Mouse (Mus musculus) midbrain, embryonic 11.5 days (tissue): Measurements from ENCODE around the gene Hoxa9. TPM values are rescaled to one million over a fixed set of nuclear protein-coding genes. Genes with fewer than 3 reads are reported as not detected.

Source experiments
- ATAC-seq: fragments of 200-750 bp; cut with Nextera tagmentation; 2 replicates; pipeline ENCODE4 v1.8.0; 2017; ENCODE audit warnings: moderate TSS enrichment, moderate library complexity; ENCODE audit not compliant: low FRiP score
- DNase-seq: peaks from one replicate; pipeline ENCODE4 v3.0.0; 2015; ENCODE audit warnings: low spot score; ENCODE audit errors: missing footprints
- H3K27ac ChIP-seq: fragments of 300-500 bp; sonication (generic); 2 replicates; pipeline ENCODE4 v1.5.1; 2014; ENCODE audit warnings: low read depth, low read length
- H3K27me3 ChIP-seq: fragments of 300-500 bp; sonication (generic); 2 replicates; pipeline ENCODE4 v1.6.1; 2014; ENCODE audit warnings: mild to moderate bottlenecking, low read length, moderate library complexity, mixed read lengths; ENCODE audit not compliant: control insufficient read depth, insufficient read depth
- H3K36me3 ChIP-seq: fragments of 300-500 bp; sonication (generic); 2 replicates; pipeline ENCODE4 v1.6.1; 2014; ENCODE audit warnings: mild to moderate bottlenecking, low read length, moderate library complexity, mixed read lengths; ENCODE audit not compliant: control insufficient read depth, insufficient read depth
- H3K4me1 ChIP-seq: fragments of 300-500 bp; sonication (generic); 2 replicates; pipeline ENCODE4 v1.6.1; 2014; ENCODE audit warnings: low read length; ENCODE audit not compliant: control insufficient read depth, insufficient read depth
- H3K4me2 ChIP-seq: fragments of 300-500 bp; sonication (generic); 2 replicates; pipeline ENCODE4 v1.6.1; 2014; ENCODE audit warnings: mild to moderate bottlenecking, moderate library complexity
- H3K4me3 ChIP-seq: fragments of 300-500 bp; sonication (generic); 2 replicates; pipeline ENCODE4 v1.5.1; 2014; ENCODE audit warnings: low read depth, low read length
- H3K9ac ChIP-seq: fragments of 300-500 bp; sonication (generic); 2 replicates; pipeline ENCODE4 v1.6.1; 2014; ENCODE audit warnings: low read length
- H3K9me3 ChIP-seq: fragments of 300-500 bp; sonication (generic); 2 replicates; pipeline ENCODE4 v1.6.1; 2016; ENCODE audit warnings: low read length; ENCODE audit not compliant: control insufficient read depth
- WGBS: fragments of 180-500 bp; shearing (Covaris S2); extraction: QIAGEN DNeasy Blood & Tissue Kit; methylation state at CpG from one replicate; pipeline ENCODE4 v1.1.7; 2014; 5-methylcytosine and 5-hydroxymethylcytosine counted together
- polyA plus RNA-seq: library from polyadenylated mRNA; unstranded; fragments of >200 nt; fragmentation: Nextera tagmentation; extraction: Ambion mirVana; gene quantifications from 2 replicates; pipeline ENCODE4 v1.2.1, GENCODE M21; 2014

Gene Hoxa9
- polyA plus RNA-seq, 1 experiment from 2014 or later, result not detected

DNA sequence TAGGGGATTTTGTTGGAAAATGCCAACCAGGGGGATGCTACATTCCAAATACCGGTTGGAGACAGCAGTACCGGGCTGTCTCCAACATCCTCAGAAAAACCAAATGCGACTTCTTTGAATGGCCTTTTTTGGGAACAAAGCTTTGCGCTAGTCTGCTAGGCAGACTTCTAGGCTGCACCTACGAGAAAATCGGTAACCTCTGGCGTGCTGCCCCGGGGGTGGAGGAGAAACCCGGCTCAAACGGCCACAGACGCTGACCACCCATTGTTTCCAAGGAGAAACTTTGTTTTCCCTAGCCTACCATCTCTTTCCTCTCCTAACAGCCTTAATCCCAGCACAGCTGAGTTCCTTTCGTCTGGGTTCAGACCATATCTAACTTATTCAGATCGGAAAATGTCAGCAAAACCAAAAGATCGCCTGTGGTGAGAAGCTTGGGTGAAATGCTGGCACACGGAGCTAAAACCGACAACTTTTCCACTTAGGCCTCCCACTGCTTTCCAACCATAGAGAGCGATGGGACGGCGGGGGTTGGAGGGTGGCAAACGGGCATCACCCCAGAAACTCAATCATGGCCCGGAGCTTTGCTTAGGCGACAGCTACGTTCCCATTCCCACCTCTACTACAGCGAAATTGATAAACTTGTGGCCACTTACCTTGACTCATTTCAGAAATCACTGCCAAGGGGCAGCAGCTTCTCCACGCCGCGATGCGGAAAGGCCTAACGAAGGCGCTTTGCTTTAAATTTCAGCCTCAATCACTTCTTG, 8.9 kb upstream of the Hoxa9 start:
- Histone ChIP-seq H3K4me2 (no peak overlapping the region), H3K27ac (no peak overlapping the region), H3K9ac (no peak overlapping the region)

DNA sequence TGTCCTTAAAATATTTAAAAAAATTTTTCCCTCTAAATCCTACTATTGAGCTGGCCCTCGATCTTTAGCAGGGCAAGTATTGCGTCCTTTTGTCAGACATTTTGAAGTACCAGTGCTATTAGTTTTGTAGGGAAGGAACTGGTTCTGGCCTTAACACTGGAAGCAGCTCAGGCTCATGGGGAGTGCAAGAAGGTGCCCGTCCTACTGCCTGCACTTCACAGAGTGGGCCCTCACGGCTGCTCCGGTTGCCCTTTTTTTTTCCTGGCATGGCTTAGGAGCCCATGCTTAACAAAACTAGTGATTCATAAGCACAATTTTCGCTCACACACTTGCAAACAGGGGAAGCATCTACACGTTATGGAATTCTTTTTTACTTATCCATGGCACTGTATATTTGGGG, 8.1 kb upstream of the Hoxa9 start:
- ATAC-seq, result no peak
- H3K4me3 ChIP-seq, result no peak overlapping the region
- no peak overlapping the region for H3K9ac ChIP-seq
- H3K4me2 ChIP-seq, result no peak overlapping the region
- under 1% methylated on average over 7 of the region's 7 CpGs for WGBS
- no peak overlapping the region for H3K27ac ChIP-seq
- H3K36me3 ChIP-seq, result no peaks in the 10 kb centered on the region
- no peak for DNase-seq
- no peaks in the 10 kb centered on the region for H3K9me3 ChIP-seq
- H3K27me3 ChIP-seq, result peaks cover 99% of the 10 kb centered on the region
- no peaks in the 10 kb centered on the region; the same call in 1 of the 2 replicates for H3K4me1 ChIP-seq

More for the DNA sequence above, 8.9 kb upstream of the Hoxa9 start:
- DNase-seq (no peak), ATAC-seq (no peak)
- Histone ChIP-seq H3K4me1 (no peaks in the 10 kb centered on the region), H3K27me3 (peaks cover 98% of the 10 kb centered on the region), H3K9me3 (no peaks in the 10 kb centered on the region), H3K4me3 (no peak overlapping the region), H3K36me3 (no peaks in the 10 kb centered on the region)
- 3% methylated on average over 30 of the region's 30 CpGs for WGBS

DNA sequence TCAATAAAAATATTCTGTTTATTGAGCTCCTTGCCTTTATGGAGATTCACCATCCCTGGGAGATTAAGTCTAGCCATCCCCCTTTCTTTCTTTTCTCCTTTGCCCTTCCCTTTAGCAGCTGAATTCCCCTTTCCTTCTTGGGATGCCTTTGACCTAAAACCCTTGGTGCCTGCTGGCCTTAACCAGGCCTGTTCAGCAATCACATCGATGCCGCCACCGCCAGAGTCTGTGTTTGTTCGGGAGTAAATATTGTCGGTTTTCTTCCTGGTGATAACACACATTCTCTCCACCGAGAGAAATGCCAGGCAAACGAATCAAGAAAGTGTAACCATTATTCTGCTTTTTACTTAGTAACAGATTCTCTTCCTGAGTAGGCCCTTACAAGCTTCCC, 7.3 kb upstream of the Hoxa9 start:
- Histone ChIP-seq H3K4me3 (no peak overlapping the region), H3K9ac (no peak overlapping the region), H3K4me2 (no peak overlapping the region), H3K4me1 (no peaks in the 10 kb centered on the region; the same call in 1 of the 2 replicates), H3K9me3 (no peaks in the 10 kb centered on the region), H3K27me3 (peaks cover 99% of the 10 kb centered on the region), H3K27ac (no peak overlapping the region), H3K36me3 (no peaks in the 10 kb centered on the region)
- 2% methylated on average over 7 of the region's 7 CpGs for WGBS
- no peak for ATAC-seq
- DNase-seq, result no peak

DNA sequence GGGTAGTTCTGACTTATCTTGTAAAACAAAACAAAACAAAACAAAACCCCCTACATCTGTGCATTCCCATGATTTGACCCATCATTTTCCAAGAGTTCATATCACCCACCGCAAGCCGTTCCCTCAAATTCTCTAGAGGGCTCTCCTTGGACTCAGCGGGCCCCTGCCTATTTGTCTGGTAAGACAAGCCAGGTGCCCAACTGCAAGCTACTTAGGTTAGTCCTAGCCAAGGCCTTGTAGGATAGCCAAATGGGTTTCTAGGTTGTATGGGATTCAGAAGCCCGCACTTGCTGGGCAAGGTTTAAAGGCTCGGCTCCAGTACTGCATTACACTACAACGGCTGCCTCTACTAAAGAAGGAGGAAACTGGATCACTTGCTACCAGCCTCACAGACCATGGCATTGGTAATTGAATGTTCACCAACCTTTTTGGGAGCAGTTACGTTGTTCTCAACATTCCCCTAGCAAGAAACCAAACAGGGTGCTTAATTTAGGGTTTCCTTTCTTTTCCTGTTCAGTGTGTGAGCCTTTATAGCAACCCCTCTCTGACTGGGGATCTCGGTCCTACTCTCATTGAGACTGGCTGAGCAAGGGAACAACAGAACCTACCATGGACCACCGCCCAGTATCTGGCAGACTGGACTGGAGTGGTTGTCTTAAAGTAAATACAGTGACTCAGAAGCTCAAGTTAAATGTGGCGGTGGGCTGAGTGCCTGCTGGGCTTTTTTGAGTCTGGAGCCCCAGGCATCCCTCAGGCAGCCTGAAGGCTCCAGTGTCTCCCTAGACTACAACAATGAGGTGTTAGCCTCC, 6.7 kb upstream of the Hoxa9 start:
- WGBS, result 8% methylated on average over 10 of the region's 10 CpGs
- H3K27me3 ChIP-seq, result peaks cover 99% of the 10 kb centered on the region
- H3K36me3 ChIP-seq, result no peaks in the 10 kb centered on the region
- H3K4me1 ChIP-seq, result no peaks in the 10 kb centered on the region; the same call in 1 of the 2 replicates
- no peak overlapping the region for H3K4me3 ChIP-seq
- no peak overlapping the region for H3K9ac ChIP-seq
- H3K27ac ChIP-seq, result no peak overlapping the region
- DNase-seq (no peak), ATAC-seq (no peak)
- no peaks in the 10 kb centered on the region for H3K9me3 ChIP-seq
- H3K4me2 ChIP-seq, result no peak overlapping the region

DNA sequence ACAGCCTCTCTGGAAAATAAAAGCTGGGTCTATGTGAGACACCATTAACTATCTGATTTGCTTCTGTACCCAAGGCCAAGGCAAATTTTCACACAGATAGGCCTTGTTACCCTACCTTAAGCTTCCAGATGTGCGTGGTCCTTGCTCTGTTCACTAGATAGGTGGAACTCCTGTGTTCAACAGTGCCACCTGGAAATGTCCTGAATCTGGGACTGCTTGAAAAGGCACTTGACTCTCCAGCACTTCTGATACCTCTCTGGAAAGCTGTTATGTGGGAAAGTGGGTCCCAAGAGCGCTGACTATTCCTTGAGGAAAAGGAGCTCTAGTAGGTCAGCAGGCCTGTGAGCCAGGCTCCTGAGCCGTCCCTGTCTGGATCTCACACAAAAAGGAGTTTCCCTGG, 5.9 kb upstream of the Hoxa9 start:
- DNase-seq (no peak), ATAC-seq (no peak)
- H3K4me1 ChIP-seq, result no peaks in the 10 kb centered on the region; the same call in 1 of the 2 replicates
- H3K4me3 ChIP-seq, result no peak overlapping the region
- no peak overlapping the region for H3K27ac ChIP-seq
- peaks cover 99% of the 10 kb centered on the region for H3K27me3 ChIP-seq
- no peak overlapping the region for H3K4me2 ChIP-seq
- H3K9ac ChIP-seq, result no peak overlapping the region
- 12% methylated on average over 3 of the region's 3 CpGs for WGBS
- H3K9me3 ChIP-seq, result no peaks in the 10 kb centered on the region
- no peaks in the 10 kb centered on the region for H3K36me3 ChIP-seq

DNA sequence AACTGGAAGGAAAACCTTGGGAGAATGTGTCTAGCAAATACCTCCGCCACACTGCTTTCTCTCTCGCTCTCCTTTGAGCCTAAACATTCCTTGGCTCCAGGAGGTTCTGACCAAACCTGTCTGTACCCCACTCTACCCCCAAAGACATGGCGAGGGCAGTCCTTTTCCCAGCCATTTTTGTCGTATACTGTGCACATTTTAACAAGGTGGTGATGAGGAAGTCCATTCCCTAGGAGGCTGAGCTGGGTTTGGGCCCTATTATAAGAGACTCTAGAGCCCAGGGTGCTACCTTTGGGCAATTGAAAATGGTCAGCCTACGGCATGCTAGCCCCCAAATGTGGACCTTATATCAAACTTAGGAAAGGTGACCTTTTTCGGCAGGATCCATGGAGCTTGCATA, 5.0 kb upstream of the Hoxa9 start:
- H3K9ac ChIP-seq, result no peak overlapping the region
- ATAC-seq (no peak), DNase-seq (no peak)
- no peaks in the 10 kb centered on the region for H3K36me3 ChIP-seq
- H3K4me3 ChIP-seq, result no peak overlapping the region
- no peak overlapping the region for H3K27ac ChIP-seq
- H3K4me2 ChIP-seq, result no peak overlapping the region
- no peaks in the 10 kb centered on the region; the same call in 1 of the 2 replicates for H3K4me1 ChIP-seq
- 19% methylated on average over 6 of the region's 6 CpGs for WGBS
- peaks cover 95% of the 10 kb centered on the region for H3K27me3 ChIP-seq
- no peaks in the 10 kb centered on the region for H3K9me3 ChIP-seq

DNA sequence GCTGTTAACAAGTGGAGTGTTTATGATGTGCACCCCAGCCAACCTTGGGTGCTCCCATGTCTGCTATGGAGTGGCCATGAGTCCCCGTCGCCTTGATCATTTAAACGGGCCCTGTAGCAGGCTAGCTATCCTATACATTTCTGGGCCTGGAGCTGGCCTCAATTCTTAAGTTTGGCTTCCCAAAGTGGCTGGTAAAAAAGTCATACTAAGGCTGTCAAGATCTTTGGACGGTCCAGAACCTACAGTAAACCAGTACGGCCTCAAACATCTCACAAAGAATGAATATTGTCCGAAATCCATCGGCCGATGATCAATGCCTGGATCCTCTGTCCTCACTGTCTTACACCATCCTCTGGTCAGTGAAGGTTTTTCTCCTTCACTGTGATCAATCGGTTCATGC, 4.4 kb upstream of the Hoxa9 start:
- Histone ChIP-seq H3K36me3 (no peaks in the 10 kb centered on the region), H3K4me2 (no peak overlapping the region), H3K27me3 (peaks cover 95% of the 10 kb centered on the region), H3K4me3 (no peak overlapping the region), H3K27ac (no peak overlapping the region), H3K4me1 (no peaks in the 10 kb centered on the region; the same call in 1 of the 2 replicates), H3K9me3 (no peaks in the 10 kb centered on the region), H3K9ac (no peak overlapping the region)
- ATAC-seq (no peak), DNase-seq (no peak)
- WGBS, result 26% methylated on average over 9 of the region's 9 CpGs

DNA sequence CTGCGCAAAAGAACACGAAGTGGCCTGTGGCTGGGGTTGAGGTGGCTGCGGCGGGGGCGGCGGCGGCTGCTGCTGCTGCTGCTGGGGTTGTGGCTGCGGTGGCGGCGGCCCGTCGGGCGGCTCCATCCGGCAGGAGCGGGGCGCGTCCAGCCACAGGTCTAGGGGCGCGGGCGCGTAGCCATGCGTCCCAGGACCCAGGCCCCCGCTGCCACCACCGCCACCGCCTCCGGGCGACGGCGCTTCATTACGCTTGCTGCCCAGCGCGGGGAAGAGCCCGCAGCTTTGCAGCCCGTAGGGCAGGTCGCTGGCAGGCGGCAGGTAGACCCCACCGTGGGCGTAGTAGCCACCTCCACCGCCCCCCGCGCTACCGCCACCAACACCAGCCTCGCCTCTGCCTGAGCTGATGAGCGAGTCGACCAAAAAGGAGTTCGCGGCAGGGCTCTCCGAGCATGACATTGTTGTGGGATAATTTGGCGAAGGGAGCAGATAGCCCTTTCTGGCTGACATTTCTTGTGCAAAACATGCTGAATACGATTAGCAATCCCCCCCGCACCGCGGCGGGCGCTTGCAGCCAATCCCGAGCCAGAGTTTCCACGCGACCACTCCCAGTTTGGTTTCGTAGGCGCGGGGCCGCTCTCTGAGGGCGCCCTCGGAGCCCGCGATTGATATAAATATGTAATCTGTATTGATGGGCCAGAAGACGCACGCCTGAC, 3.7 kb upstream of the Hoxa9 start:
- Histone ChIP-seq H3K4me3 (no peak overlapping the region), H3K9ac (no peak overlapping the region)
- ATAC-seq, result no peak

More for the DNA sequence above, 3.7 kb upstream of the Hoxa9 start:
- Histone ChIP-seq H3K4me2 (no peak overlapping the region), H3K27ac (no peak overlapping the region), H3K36me3 (no peaks in the 10 kb centered on the region), H3K9me3 (no peaks in the 10 kb centered on the region), H3K27me3 (peaks cover 95% of the 10 kb centered on the region), H3K4me1 (no peaks in the 10 kb centered on the region; the same call in 1 of the 2 replicates)
- 2% methylated on average over 63 of the region's 68 CpGs for WGBS
- DNase-seq, result no peak
